Mouse (Mus musculus) heart, embryonic 11.5 days (tissue): ENCODE results near the gene Ttll5. TPM values are rescaled to one million over a fixed set of nuclear protein-coding genes. Genes with fewer than 3 reads are reported as not detected.

Experiments
- ATAC-seq: fragments of 200-750 bp; cut with Nextera tagmentation; replicated peaks from 2 replicates; pipeline ENCODE4 v1.8.0; 2017; ENCODE audit warnings: moderate library complexity; ENCODE audit not compliant: insufficient number of reproducible peaks, low FRiP score, low TSS enrichment
- H3K27ac ChIP-seq: fragments of 300-500 bp; sonication (generic); 2 replicates; pipeline ENCODE4 v1.5.1; 2014; ENCODE audit warnings: mild to moderate bottlenecking, low read depth, low read length
- H3K27me3 ChIP-seq: fragments of 300-500 bp; sonication (generic); 2 replicates; pipeline ENCODE4 v1.6.1; 2014; ENCODE audit warnings: mild to moderate bottlenecking, low read length, mixed read lengths; ENCODE audit not compliant: control insufficient read depth, insufficient read depth
- H3K36me3 ChIP-seq: fragments of 300-500 bp; sonication (generic); 2 replicates; pipeline ENCODE4 v1.6.1; 2014; ENCODE audit warnings: mild to moderate bottlenecking, low read length, moderate library complexity, mixed read lengths; ENCODE audit not compliant: control insufficient read depth, insufficient read depth
- H3K4me1 ChIP-seq: fragments of 300-500 bp; sonication (generic); 2 replicates; pipeline ENCODE4 v1.6.1; 2014; ENCODE audit warnings: low read length; ENCODE audit not compliant: control insufficient read depth, insufficient read depth
- H3K4me2 ChIP-seq: fragments of 300-500 bp; sonication (generic); 2 replicates; pipeline ENCODE4 v1.6.1; 2014; ENCODE audit warnings: mild to moderate bottlenecking, moderate library complexity
- H3K4me3 ChIP-seq: fragments of 300-500 bp; sonication (generic); 2 replicates; pipeline ENCODE4 v1.5.1; 2014; ENCODE audit warnings: low read depth, low read length
- H3K9ac ChIP-seq: fragments of 300-500 bp; sonication (generic); 2 replicates; pipeline ENCODE4 v1.6.1; 2014; ENCODE audit warnings: mild to moderate bottlenecking, low read depth, low read length, moderate library complexity
- H3K9me3 ChIP-seq: fragments of 300-500 bp; sonication (generic); replicated peaks from 2 replicates; pipeline ENCODE4 v1.6.1; 2016; ENCODE audit warnings: low read length; ENCODE audit not compliant: control insufficient read depth
- WGBS: fragments of 180-500 bp; shearing (Covaris S2); extraction: QIAGEN DNeasy Blood & Tissue Kit; methylation state at CpG from one replicate; pipeline ENCODE4 v1.1.7; 2014; ENCODE audit not compliant: insufficient replicate concordance; 5-methylcytosine and 5-hydroxymethylcytosine counted together
- polyA plus RNA-seq: library from polyadenylated mRNA; unstranded; fragments of >200 nt; fragmentation: Nextera tagmentation; extraction: Ambion mirVana; gene quantifications from 2 replicates; pipeline ENCODE4 v1.2.1, GENCODE M21; 2014

The Ttll5 gene
- polyA plus RNA-seq, 1 experiment from 2014 or later, result 16.2 TPM

DNA sequence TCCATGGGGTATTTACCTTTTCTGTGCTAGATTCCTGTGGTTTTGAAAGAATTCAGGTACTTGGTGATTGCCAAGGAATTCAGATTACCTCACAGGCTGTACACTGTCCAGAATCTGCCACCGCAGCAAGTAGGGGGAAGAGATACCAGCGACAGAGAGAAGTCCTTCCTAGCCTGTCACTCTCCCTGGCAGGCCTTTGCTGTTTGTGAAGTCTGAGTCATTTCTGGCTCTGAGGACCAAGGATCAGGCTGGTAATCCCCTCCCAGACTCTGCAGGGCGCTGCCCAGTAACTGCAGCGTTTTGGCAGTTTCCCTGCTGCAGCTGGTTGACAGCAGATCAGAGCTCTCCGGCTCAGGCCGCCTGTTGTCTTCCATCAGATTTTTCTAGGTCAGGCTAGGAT is 45.0 kb downstream of the Ttll5 start:
- H3K9me3 ChIP-seq, result no peaks in the 10 kb centered on the region
- H3K4me3 ChIP-seq, result no peak overlapping the region
- no peak for ATAC-seq
- 25% methylated on average over 6 of the region's 6 CpGs for WGBS
- no peak overlapping the region for H3K4me2 ChIP-seq
- H3K4me1 ChIP-seq, result peaks cover 7% of the 10 kb centered on the region
- H3K9ac ChIP-seq, result no peak overlapping the region
- H3K36me3 ChIP-seq, result no peaks in the 10 kb centered on the region
- H3K27me3 ChIP-seq, result no peaks in the 10 kb centered on the region
- H3K27ac ChIP-seq, result peak overlapping the region; percentile 35; the same call in 1 of the 2 replicates

DNA sequence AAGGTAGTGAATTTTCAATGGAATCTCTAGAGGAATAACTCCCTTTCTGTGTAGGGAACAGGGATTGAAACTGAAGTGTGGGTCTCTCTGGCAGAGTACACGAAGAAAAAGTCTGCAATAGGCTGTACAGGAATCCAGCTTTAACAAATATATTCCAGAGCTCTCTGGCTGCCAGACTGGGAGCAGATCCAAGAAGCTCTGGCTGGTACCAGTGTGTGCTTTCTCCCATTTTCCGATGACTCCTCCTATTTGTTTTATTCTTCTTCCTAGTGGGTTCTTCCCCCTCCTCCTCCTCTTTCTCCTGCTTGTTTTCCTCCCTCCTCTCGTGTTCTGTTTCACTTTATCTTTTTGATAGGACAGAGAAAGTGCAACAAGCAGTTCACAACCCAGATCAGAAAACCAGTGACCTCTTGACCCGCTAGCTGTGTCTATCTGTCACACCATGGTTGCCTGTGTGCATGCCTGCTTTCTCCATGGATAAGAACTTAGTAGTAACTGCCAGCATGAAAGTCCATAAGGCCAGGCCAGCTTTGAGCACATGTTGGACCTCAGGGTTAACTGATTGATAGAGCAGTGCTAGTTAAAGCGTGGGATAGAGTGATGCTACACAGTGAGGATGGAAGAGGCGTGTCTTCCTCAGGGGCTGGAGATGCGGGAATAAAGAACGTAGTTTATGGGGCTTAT is 55.3 kb downstream of the Ttll5 start:
- Histone ChIP-seq H3K4me3 (no peak overlapping the region), H3K27me3 (no peaks in the 10 kb centered on the region), H3K4me1 (peaks cover 9% of the 10 kb centered on the region; the same call in 1 of the 2 replicates), H3K27ac (peak overlapping the region; percentile 55), H3K9me3 (no peaks in the 10 kb centered on the region), H3K4me2 (no peak overlapping the region), H3K9ac (no peak overlapping the region), H3K36me3 (peaks cover 10% of the 10 kb centered on the region; the same call in 1 of the 2 replicates)
- 58% methylated on average over 8 of the region's 8 CpGs for WGBS
- peak; percentile 55; the same call in 1 of the 2 replicates for ATAC-seq

DNA sequence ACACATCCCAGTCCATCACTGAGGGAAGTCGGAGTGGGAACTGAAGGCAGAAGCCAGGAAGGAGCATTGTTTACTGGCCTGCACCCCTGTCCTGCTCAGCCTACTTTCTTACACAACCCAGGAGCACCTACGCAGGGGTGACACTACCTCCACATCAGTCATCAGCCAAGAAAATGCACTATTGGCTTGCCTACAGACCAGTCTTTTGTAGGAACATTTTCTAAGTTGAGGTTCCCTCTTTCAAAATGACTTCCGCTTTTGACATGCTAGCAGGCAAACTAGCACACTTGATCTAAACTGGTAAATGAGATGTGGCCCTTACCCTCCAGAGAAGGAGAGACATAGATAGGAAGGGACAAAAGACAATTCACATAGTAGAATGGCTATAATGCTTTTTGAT is 60.6 kb downstream of the Ttll5 start:
- 93% methylated on average over 3 of the region's 3 CpGs for WGBS
- no peak for ATAC-seq
- H3K9ac ChIP-seq, result no peak overlapping the region
- H3K4me3 ChIP-seq, result no peak overlapping the region
- no peaks in the 10 kb centered on the region for H3K27me3 ChIP-seq
- no peak overlapping the region for H3K27ac ChIP-seq
- no peaks in the 10 kb centered on the region for H3K36me3 ChIP-seq
- H3K4me1 ChIP-seq, result peaks cover under 1% of the 10 kb centered on the region; the same call in 1 of the 2 replicates
- no peak overlapping the region for H3K4me2 ChIP-seq
- no peaks in the 10 kb centered on the region for H3K9me3 ChIP-seq

DNA sequence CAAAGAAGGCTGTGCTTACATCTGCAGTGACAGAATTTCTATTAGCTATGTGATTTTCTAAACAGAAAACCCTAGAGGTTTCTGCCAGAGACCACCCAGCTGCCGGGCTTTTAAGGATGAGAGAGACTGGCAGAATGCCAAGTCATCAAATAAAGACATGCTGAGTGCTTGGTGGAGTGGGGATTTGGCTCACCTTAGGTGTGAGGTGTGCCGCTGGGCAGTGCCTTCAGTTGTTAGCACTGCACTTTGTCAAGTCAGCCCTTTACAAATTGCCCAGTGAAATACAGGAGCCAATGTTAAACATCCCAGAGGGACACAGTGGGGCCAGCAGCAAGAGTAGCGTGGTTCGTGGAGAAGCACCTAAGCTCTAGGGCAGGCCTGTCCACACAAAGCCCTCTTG is 65.6 kb downstream of the Ttll5 start:
- no peaks in the 10 kb centered on the region for H3K4me1 ChIP-seq
- WGBS, result 56% methylated on average over 4 of the region's 4 CpGs
- no peaks in the 10 kb centered on the region for H3K9me3 ChIP-seq
- no peak overlapping the region for H3K9ac ChIP-seq
- H3K27ac ChIP-seq, result no peak overlapping the region
- no peak for ATAC-seq
- H3K4me3 ChIP-seq, result no peak overlapping the region
- no peak overlapping the region for H3K4me2 ChIP-seq
- no peaks in the 10 kb centered on the region for H3K36me3 ChIP-seq
- no peaks in the 10 kb centered on the region for H3K27me3 ChIP-seq

DNA sequence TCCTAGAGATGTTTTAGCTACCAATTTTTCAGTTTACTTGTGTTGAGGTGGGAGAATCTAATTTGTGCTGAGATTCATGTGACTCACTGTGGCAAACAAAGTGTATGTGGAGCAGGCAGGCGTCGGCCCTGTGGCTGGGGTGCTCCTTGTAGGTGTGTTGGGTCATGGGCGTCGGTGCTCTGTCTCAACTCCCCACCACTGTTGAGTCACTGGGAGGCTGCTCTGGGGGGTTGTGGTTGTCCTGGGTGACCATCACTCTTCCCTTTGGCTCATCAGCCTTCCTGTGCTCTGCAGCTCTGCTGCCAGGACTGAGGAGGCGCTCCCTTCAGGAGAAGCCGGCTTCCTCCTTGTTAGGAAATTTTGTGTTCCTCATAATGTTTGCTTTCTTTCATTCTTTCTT is 79.5 kb downstream of the Ttll5 start:
- H3K27ac ChIP-seq, result no peak overlapping the region
- H3K36me3 ChIP-seq, result no peaks in the 10 kb centered on the region
- no peak overlapping the region for H3K9ac ChIP-seq
- WGBS, result 79% methylated on average over 6 of the region's 6 CpGs
- H3K4me3 ChIP-seq, result no peak overlapping the region
- no peak for ATAC-seq
- H3K27me3 ChIP-seq, result no peaks in the 10 kb centered on the region
- H3K9me3 ChIP-seq, result no peaks in the 10 kb centered on the region
- H3K4me1 ChIP-seq, result peaks cover 7% of the 10 kb centered on the region; the same call in 1 of the 2 replicates
- no peak overlapping the region for H3K4me2 ChIP-seq

DNA sequence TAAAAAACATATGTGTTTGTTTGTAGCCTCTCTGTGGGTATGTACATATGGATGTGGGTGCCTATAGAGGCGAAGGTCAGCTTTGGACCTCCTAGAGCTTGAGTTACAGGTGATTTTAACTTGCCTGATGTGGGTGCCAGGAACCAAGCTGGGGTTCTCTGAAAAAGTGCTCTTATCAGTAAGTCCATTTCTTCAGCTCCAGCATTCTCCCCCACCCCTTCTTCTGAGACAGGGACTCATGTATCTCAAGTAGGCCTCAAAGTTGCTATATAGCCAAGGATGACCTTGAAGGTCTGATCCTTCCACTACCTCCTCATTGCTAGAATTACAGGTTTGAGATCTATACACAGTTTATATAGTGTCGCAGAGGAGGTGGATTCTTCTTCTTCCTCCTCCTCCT is 81.2 kb downstream of the Ttll5 start:
- Histone ChIP-seq H3K9ac (no peak overlapping the region), H3K36me3 (0 out of 2 replicates have a peak, but pooled peaks cover 2% of the 10 kb centered on the region), H3K27ac (no peak overlapping the region), H3K4me2 (no peak overlapping the region), H3K9me3 (no peaks in the 10 kb centered on the region), H3K4me1 (peaks cover 7% of the 10 kb centered on the region; the same call in 1 of the 2 replicates), H3K27me3 (no peaks in the 10 kb centered on the region), H3K4me3 (no peak overlapping the region)
- WGBS, result 88% methylated on average over 2 of the region's 2 CpGs
- ATAC-seq, result no peak

DNA sequence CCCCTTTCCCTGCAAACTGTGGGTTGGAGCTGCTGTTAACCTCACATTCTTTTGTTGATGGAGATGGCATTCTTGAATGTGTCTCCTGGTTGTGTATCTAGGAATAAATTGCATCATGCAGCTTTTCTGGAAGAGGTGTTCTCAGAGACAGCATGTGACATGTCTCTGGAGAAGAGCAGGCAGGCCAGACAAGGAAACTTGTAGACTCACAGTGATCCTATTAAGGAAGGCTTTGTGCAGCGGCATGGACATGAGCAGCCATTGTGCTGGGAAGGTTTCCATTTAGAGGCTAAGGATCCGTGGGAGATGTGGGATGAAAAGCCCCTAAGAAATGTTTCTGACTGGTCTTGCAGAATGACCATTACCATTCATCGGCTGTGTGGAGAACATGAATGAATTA is 83.4 kb downstream of the Ttll5 start:
- WGBS, result 76% methylated on average over 3 of the region's 3 CpGs

DNA sequence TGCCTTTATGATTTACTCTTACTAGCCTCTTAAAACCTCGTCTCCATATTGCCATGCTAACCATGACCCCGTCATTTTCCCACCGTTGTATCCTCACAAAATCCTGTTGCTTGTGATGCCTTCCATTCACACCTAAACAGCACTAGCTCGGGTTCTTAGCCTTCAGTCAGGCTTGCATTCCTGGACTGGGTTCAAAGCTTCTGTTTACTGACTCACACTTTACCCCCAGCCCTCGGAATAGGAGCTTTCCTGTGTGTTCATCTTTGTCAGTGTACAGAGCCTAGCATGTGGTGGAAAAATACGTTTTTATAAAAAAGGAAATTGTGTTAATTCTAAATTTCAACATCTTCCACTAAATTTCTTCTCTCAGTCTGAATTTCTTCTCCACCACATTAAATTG is 86.4 kb downstream of the Ttll5 start:
- Histone ChIP-seq H3K4me2 (no peak overlapping the region), H3K9me3 (no peaks in the 10 kb centered on the region), H3K9ac (no peak overlapping the region), H3K36me3 (0 out of 2 replicates have a peak, but pooled peaks cover 2% of the 10 kb centered on the region), H3K4me1 (peaks cover 13% of the 10 kb centered on the region), H3K27ac (no peak overlapping the region), H3K4me3 (no peak overlapping the region), H3K27me3 (no peaks in the 10 kb centered on the region)
- ATAC-seq, result no peak
- 74% methylated on average over 6 of the region's 6 CpGs for WGBS

More for the DNA sequence above, 83.4 kb downstream of the Ttll5 start:
- H3K4me1 ChIP-seq, result peaks cover 13% of the 10 kb centered on the region
- no peak overlapping the region for H3K4me2 ChIP-seq
- H3K9ac ChIP-seq, result no peak overlapping the region
- H3K4me3 ChIP-seq, result no peak overlapping the region
- H3K36me3 ChIP-seq, result 0 out of 2 replicates have a peak, but pooled peaks cover 2% of the 10 kb centered on the region
- ATAC-seq, result no peak
- no peak overlapping the region for H3K27ac ChIP-seq
- H3K9me3 ChIP-seq, result no peaks in the 10 kb centered on the region
- H3K27me3 ChIP-seq, result no peaks in the 10 kb centered on the region
